Comparison of ENCODE assay signal across 27 mouse cellular contexts in genomic region chr2:104869101-104869500, GRCm38 (mm10). TPM values are rescaled to one million over a fixed set of nuclear protein-coding genes. Genes with fewer than 3 reads are reported as not detected.
DNase-seq lines count a peak whose midpoint lies in the region; ATAC-seq and TF ChIP-seq lines count a peak whose summit lies in the region.
"Had no signal": no experiment of that assay in that cellular context is flagged by ENCODE, and none has a peak within 500 bp of the region (broad histone marks: within the 10 kb centered on the region; RNA-seq: fewer than 3 reads in every experiment).

No protein-coding gene starts in this region.

- no peaks in the 10 kb centered on the region for H3K27me3 ChIP-seq in kidney, adult 2 months (replicated peaks; ENCODE audit: control insufficient read depth, insufficient read depth, low read length)
- H3K27me3 ChIP-seq in liver, adult 2 months (ENCODE audit: control insufficient read depth, insufficient read depth, low read length) = no peaks in the 10 kb centered on the region
- no peaks in the 10 kb centered on the region for H3K27me3 ChIP-seq in hindbrain, embryonic 13.5 days
- H3K27me3 ChIP-seq: embryonic facial prominence, embryonic 13.5 days; forebrain, embryonic 12.5 days; forebrain, embryonic 15.5 days; heart, embryonic 13.5 days; hindbrain, embryonic 12.5 days had no signal

- no peak overlapping the region for H3K4me3 ChIP-seq in kidney, adult 2 months (ENCODE audit: insufficient read depth, low read depth, low read length)
- H3K4me3 ChIP-seq in liver, adult 2 months (ENCODE audit: insufficient read depth, low read depth, low read length) = no peak overlapping the region
- no peak overlapping the region for H3K4me3 ChIP-seq in hindbrain, embryonic 13.5 days
- H3K4me3 ChIP-seq: embryonic facial prominence, embryonic 10.5 days; embryonic facial prominence, embryonic 13.5 days; erythroblast, embryonic 14.5 days; forebrain, embryonic 12.5 days; forebrain, embryonic 15.5 days; heart, adult 2 months; heart, embryonic 10.5 days; heart, embryonic 13.5 days; hindbrain, embryonic 12.5 days had no signal

- H3K4me2 ChIP-seq in hindbrain, embryonic 13.5 days = no peak overlapping the region
- H3K4me2 ChIP-seq: embryonic facial prominence, embryonic 13.5 days; forebrain, embryonic 12.5 days; forebrain, embryonic 15.5 days; heart, embryonic 13.5 days; hindbrain, embryonic 12.5 days had no signal

- no peak for TF ChIP-seq CTCF in kidney, adult 2 months (conservative IDR thresholded peaks at IDR 0.05; ENCODE audit: insufficient read depth, insufficient read length, low read depth, low read length)
- TF ChIP-seq CTCF in liver, adult 2 months (IDR thresholded peaks at IDR 0.05; ENCODE audit: low read depth, low read length) = no peak

- ATAC-seq in hindbrain, embryonic 13.5 days (ENCODE audit: low FRiP score) = no peak
- ATAC-seq: activated CD4-positive, CD25-positive, alpha-beta regulatory T cell, adult 4 months; forebrain, embryonic 15.5 days had no signal

- no peaks in the 10 kb centered on the region for H3K9me3 ChIP-seq in hindbrain, embryonic 13.5 days
- H3K9me3 ChIP-seq: embryonic facial prominence, embryonic 10.5 days; embryonic facial prominence, embryonic 13.5 days; forebrain, embryonic 12.5 days; forebrain, embryonic 15.5 days; heart, embryonic 10.5 days; heart, embryonic 13.5 days; hindbrain, embryonic 12.5 days had no signal

- H3K36me3 ChIP-seq in kidney, adult 2 months (ENCODE audit: control insufficient read depth, insufficient read depth, low read length) = no peaks in the 10 kb centered on the region
- no peaks in the 10 kb centered on the region for H3K36me3 ChIP-seq in liver, adult 2 months (ENCODE audit: control insufficient read depth, insufficient read depth, low read length)
- H3K36me3 ChIP-seq in hindbrain, embryonic 13.5 days = no peaks in the 10 kb centered on the region
- H3K36me3 ChIP-seq: embryonic facial prominence, embryonic 10.5 days; embryonic facial prominence, embryonic 13.5 days; forebrain, embryonic 12.5 days; forebrain, embryonic 15.5 days; heart, embryonic 10.5 days; heart, embryonic 13.5 days; hindbrain, embryonic 12.5 days had no signal

- peak; percentile 68 for DNase-seq in heart, adult 11 months
- DNase-seq in heart, postnatal 25 days (ENCODE audit: low spot score) = no peak
- DNase-seq in kidney, adult 2 months = peak; percentile 82
- no peak for DNase-seq in kidney, postnatal 4 days
- peak; percentile 20 for DNase-seq in liver, adult 2 months (ENCODE audit: extremely low read depth, low read depth, low spot score)
- no peak for DNase-seq in liver
- DNase-seq in kidney, postnatal 36 days = peak; percentile 78 to 80
- DNase-seq: adrenal gland, adult 8-10 months; adrenal gland, postnatal 25 days; cerebellum, adult 11-12 months; cerebellum, adult 8-10 months; cerebellum, postnatal 10 days; cerebellum, postnatal 36 days; embryo, embryonic 11 days; gastrocnemius, postnatal 25 days; heart, adult 2 months; heart, postnatal 14 days had no signal

- H3K27ac ChIP-seq in kidney, adult 2 months (ENCODE audit: insufficient read depth, low read depth, low read length) = no peak overlapping the region
- no peak overlapping the region for H3K27ac ChIP-seq in liver, adult 2 months (replicated peaks; ENCODE audit: insufficient read depth, low read depth, low read length)
- no peak overlapping the region for H3K27ac ChIP-seq in hindbrain, embryonic 13.5 days
- H3K27ac ChIP-seq: embryonic facial prominence, embryonic 10.5 days; embryonic facial prominence, embryonic 13.5 days; forebrain, embryonic 12.5 days; forebrain, embryonic 15.5 days; heart, adult 2 months; heart, embryonic 10.5 days; heart, embryonic 13.5 days; hindbrain, embryonic 12.5 days had no signal

- H3K79me2 ChIP-seq in liver, adult 2 months (ENCODE audit: control insufficient read depth, insufficient read depth, low read length) = no peaks in the 10 kb centered on the region

- H3K9ac ChIP-seq in liver, adult 2 months (ENCODE audit: low read depth, low read length) = no peak overlapping the region
- H3K9ac ChIP-seq in hindbrain, embryonic 13.5 days = no peak overlapping the region
- H3K9ac ChIP-seq: embryonic facial prominence, embryonic 13.5 days; forebrain, embryonic 12.5 days; forebrain, embryonic 15.5 days; heart, embryonic 13.5 days; hindbrain, embryonic 12.5 days had no signal

- TF ChIP-seq POLR2A in kidney, adult 2 months (IDR thresholded peaks at IDR 0.05; ENCODE audit: low read depth, low read length) = no peak
- TF ChIP-seq POLR2A in liver, adult 2 months (IDR thresholded peaks at IDR 0.05; ENCODE audit: extremely low read depth, insufficient read depth, low read length) = no peak

- whole genome bisulfite sequencing in kidney, adult 2 months = 60% methylated on average over 3 of the region's 3 CpGs
- 50% methylated on average over 3 of the region's 3 CpGs for WGBS in liver, adult 2 months
- 90% methylated on average over 3 of the region's 3 CpGs for WGBS in hindbrain, embryonic 13.5 days

- H3K4me1 ChIP-seq in kidney, adult 2 months (ENCODE audit: control insufficient read depth, insufficient read depth, low read length) = no peaks in the 10 kb centered on the region
- H3K4me1 ChIP-seq in liver, adult 2 months (ENCODE audit: control insufficient read depth, insufficient read depth, low read length) = peaks cover 2% of the 10 kb centered on the region; the same call in 1 of the 2 replicates
- H3K4me1 ChIP-seq in hindbrain, embryonic 13.5 days (replicated peaks) = no peaks in the 10 kb centered on the region
- H3K4me1 ChIP-seq: embryonic facial prominence, embryonic 10.5 days; embryonic facial prominence, embryonic 13.5 days; forebrain, embryonic 12.5 days; forebrain, embryonic 15.5 days; heart, embryonic 10.5 days; heart, embryonic 13.5 days; hindbrain, embryonic 12.5 days had no signal

- intact Hi-C loops in heart, postnatal 25 days (cut with DNase I) = no loop called here

RNA-seq across cellular contexts. Expression of gene Ccdc73, which starts 1.5 kb away (rescaled TPM):
- 1 to 10 TPM; 3.9 to 4.2 TPM for total RNA-seq in heart, postnatal 25 days (2021)
- polyA plus RNA-seq in kidney, adult 2 months (2012; rRNA removed) = 1.9 and 2.5 TPM in 2 replicates
- total RNA-seq in liver, adult 2 months (2014; rRNA removed) = 3.1 and 4.9 TPM in 2 replicates
- polyA plus RNA-seq in liver, adult 2 months (2012; rRNA removed) = 0.56 TPM in 1 of 2 replicates, not detected in the other
- 7.1 and 7.7 TPM in 2 replicates for polyA plus RNA-seq in hindbrain, embryonic 13.5 days (2015; fragmentation: Nextera tagmentation; extraction: Ambion mirVana)
- polyA plus RNA-seq: erythroblast, embryonic 14.5 days had no signal

RNA-seq across cellular contexts. Expression of gene Prrg4, which starts 19.4 kb away (rescaled TPM):
- total RNA-seq in heart, postnatal 25 days (2021) = 1 to 10 TPM in 1 of 2 experiments, under 1 TPM in 1; 0.78 to 1.4 TPM
- 1.1 and 1.6 TPM in 2 replicates for polyA plus RNA-seq in kidney, adult 2 months (2012; rRNA removed)
- total RNA-seq in liver, adult 2 months (2014; rRNA removed) = 0.37 and 0.60 TPM in 2 replicates
- polyA plus RNA-seq in liver, adult 2 months (2012; rRNA removed) = 0.05 TPM in 1 of 2 replicates, not detected in the other
- polyA plus RNA-seq in hindbrain, embryonic 13.5 days (2015; fragmentation: Nextera tagmentation; extraction: Ambion mirVana) = 0.32 and 0.36 TPM in 2 replicates
- polyA plus RNA-seq: erythroblast, embryonic 14.5 days had no signal

RNA-seq across cellular contexts. Expression of gene Qser1, which starts 52.5 kb away (rescaled TPM):
- total RNA-seq in heart, postnatal 25 days (2021) = 10 to 100 TPM; 26.7 to 27.7 TPM
- polyA plus RNA-seq in kidney, adult 2 months (2012; rRNA removed) = 4.4 and 5.0 TPM in 2 replicates
- total RNA-seq in liver, adult 2 months (2014; rRNA removed) = 6.0 and 7.3 TPM in 2 replicates
- polyA plus RNA-seq in liver, adult 2 months (2012; rRNA removed) = 2.0 and 2.2 TPM in 2 replicates
- 7.5 and 7.6 TPM in 2 replicates for polyA plus RNA-seq in hindbrain, embryonic 13.5 days (2015; fragmentation: Nextera tagmentation; extraction: Ambion mirVana)

Comparison
In these comparisons a context has a peak if more than half of its experiments do, and no peak if none do; other contexts are left out.
1. DNase-seq: peak in heart, adult 11 months (single experiment), kidney, adult 2 months (single experiment), liver, adult 2 months (single experiment) and kidney, postnatal 36 days (2 of 2); none in heart, postnatal 25 days (single experiment), kidney, postnatal 4 days (0 of 2) and liver (single experiment).